Comparison of ENCODE assay signal across 8 mouse cellular contexts in genomic region chr5:147752914-147753341, GRCm38 (mm10). TPM values are rescaled to one million over a fixed set of nuclear protein-coding genes. Genes with fewer than 3 reads are reported as not detected.
DNase-seq lines count a peak whose midpoint lies in the region; ATAC-seq and TF ChIP-seq lines count a peak whose summit lies in the region.

No protein-coding gene starts in this region.

- DNase-seq in forebrain, embryonic 11.5 days (ENCODE audit: low spot score), result peak; percentile 51
- DNase-seq in forebrain, postnatal 0 days, result no peak
- peak; percentile 15 to 42 for DNase-seq in heart, postnatal 14 days
- DNase-seq in kidney, postnatal 36 days, result peak; percentile 73 to 84
- DNase-seq in right cerebral cortex, postnatal 14 days, result no peak
- DNase-seq in layer of hippocampus, adult 9-11 months, result no peak

- peaks cover 23% of the 10 kb centered on the region for H3K27me3 ChIP-seq in forebrain, embryonic 11.5 days (ENCODE audit: control insufficient read depth, insufficient read depth, low read length)
- peaks cover 25% of the 10 kb centered on the region for H3K27me3 ChIP-seq in forebrain, postnatal 0 days (ENCODE audit: insufficient read depth, low read length)
- H3K27me3 ChIP-seq in midbrain, embryonic 12.5 days, result peaks cover 63% of the 10 kb centered on the region

- 2% methylated on average over 25 of the region's 25 CpGs for WGBS in forebrain, embryonic 11.5 days
- 3% methylated on average over 25 of the region's 25 CpGs for WGBS in forebrain, postnatal 0 days
- WGBS in midbrain, embryonic 12.5 days, result 2% methylated on average over 25 of the region's 25 CpGs

- no peaks in the 10 kb centered on the region for H3K36me3 ChIP-seq in forebrain, embryonic 11.5 days (ENCODE audit: control insufficient read depth, insufficient read depth, low read length)
- H3K36me3 ChIP-seq in forebrain, postnatal 0 days (ENCODE audit: insufficient read depth), result no peaks in the 10 kb centered on the region
- no peaks in the 10 kb centered on the region for H3K36me3 ChIP-seq in midbrain, embryonic 12.5 days

- H3K4me2 ChIP-seq in forebrain, embryonic 11.5 days (ENCODE audit: low read depth, low read length, severe bottlenecking), result peak overlapping the region; percentile 35
- H3K4me2 ChIP-seq in forebrain, postnatal 0 days (ENCODE audit: low read depth), result no peak overlapping the region
- H3K4me2 ChIP-seq in midbrain, embryonic 12.5 days (replicated peaks), result peak overlapping the region; percentile 38

- H3K9me3 ChIP-seq in forebrain, embryonic 11.5 days (ENCODE audit: control insufficient read depth, low read length), result no peaks in the 10 kb centered on the region; the same call in 1 of the 2 replicates
- no peaks in the 10 kb centered on the region for H3K9me3 ChIP-seq in forebrain, postnatal 0 days (ENCODE audit: low read length)
- no peaks in the 10 kb centered on the region for H3K9me3 ChIP-seq in midbrain, embryonic 12.5 days

- TF ChIP-seq CTCF in forebrain, postnatal 0 days (IDR thresholded peaks at IDR 0.05; ENCODE audit: low read depth), result no peak

- no peak overlapping the region for H3K9ac ChIP-seq in forebrain, embryonic 11.5 days (ENCODE audit: low read length)
- H3K9ac ChIP-seq in forebrain, postnatal 0 days, result no peak overlapping the region
- no peak overlapping the region for H3K9ac ChIP-seq in midbrain, embryonic 12.5 days (replicated peaks)

- peaks cover 5% of the 10 kb centered on the region for H3K4me1 ChIP-seq in forebrain, embryonic 11.5 days (replicated peaks; ENCODE audit: control insufficient read depth, insufficient read depth, low read length)
- H3K4me1 ChIP-seq in forebrain, postnatal 0 days (ENCODE audit: insufficient read depth), result 0 out of 2 replicates have a peak, but pooled peaks cover 5% of the 10 kb centered on the region
- H3K4me1 ChIP-seq in midbrain, embryonic 12.5 days, result peaks cover 17% of the 10 kb centered on the region

- intact Hi-C loops in heart, postnatal 14 days (cut with DNase I), result loop anchor here (5.0 kb wide), 1 partner anchor 36 kb away; no protein-coding TSS in a partner anchor

- ATAC-seq in forebrain, embryonic 11.5 days (replicated peaks; ENCODE audit: low FRiP score), result 0 out of 2 replicates have a peak, but pooled peaks have one; percentile 44
- ATAC-seq in forebrain, postnatal 0 days, result no peak
- ATAC-seq in midbrain, embryonic 12.5 days (ENCODE audit: low FRiP score, low read depth), result no peak
- no peak for ATAC-seq in megakaryocyte-erythroid progenitor cell, adult 5-6 weeks (replicated peaks; ENCODE audit: low FRiP score, low TSS enrichment, poor library complexity, severe bottlenecking)

- peak overlapping the region; percentile 11; the same call in 1 of the 2 replicates for H3K4me3 ChIP-seq in forebrain, embryonic 11.5 days (ENCODE audit: low read depth, low read length)
- no peak overlapping the region for H3K4me3 ChIP-seq in forebrain, postnatal 0 days (ENCODE audit: low read depth, low read length)
- peak overlapping the region; percentile 15; the same call in 1 of the 2 replicates for H3K4me3 ChIP-seq in midbrain, embryonic 12.5 days

- H3K27ac ChIP-seq in forebrain, embryonic 11.5 days (ENCODE audit: low read depth, low read length), result no peak overlapping the region
- H3K27ac ChIP-seq in forebrain, postnatal 0 days (ENCODE audit: low read depth, low read length), result no peak overlapping the region
- no peak overlapping the region for H3K27ac ChIP-seq in midbrain, embryonic 12.5 days (replicated peaks)

RNA-seq across cellular contexts. Expression of gene Flt1, which starts 27.1 kb away (rescaled TPM):
- polyA plus RNA-seq in forebrain, embryonic 11.5 days (2014; fragmentation: Nextera tagmentation; extraction: Ambion mirVana), result 10.1 and 11.9 TPM in 2 replicates
- 8.5 and 11.6 TPM in 2 replicates for total RNA-seq in forebrain, postnatal 0 days (2014; rRNA removed)
- polyA plus RNA-seq in forebrain, postnatal 0 days (2015; fragmentation: Nextera tagmentation; extraction: Ambion mirVana), result 6.4 and 10.1 TPM in 2 replicates
- total RNA-seq in heart, postnatal 14 days (2021), result 10 to 100 TPM; 62.5 to 63.6 TPM
- polyA plus RNA-seq in midbrain, embryonic 12.5 days (2016; fragmentation: Nextera tagmentation; extraction: Ambion mirVana), result 11.9 and 12.6 TPM in 2 replicates
- total RNA-seq in megakaryocyte-erythroid progenitor cell, adult 5-6 weeks (2014; fragmentation: Nextera tagmentation), result not detected in 2 replicates
- not detected in 2 replicates for total RNA-seq in megakaryocyte-erythroid progenitor cell, adult 5-6 weeks (2017)

Comparison
In these comparisons a context has a peak if more than half of its experiments do, and no peak if none do; other contexts are left out.
1. DNase-seq: peak in forebrain, embryonic 11.5 days (single experiment), heart, postnatal 14 days (2 of 2) and kidney, postnatal 36 days (2 of 2); none in forebrain, postnatal 0 days (single experiment), right cerebral cortex, postnatal 14 days (single experiment) and layer of hippocampus, adult 9-11 months (single experiment).